In the genomic region with DNA sequence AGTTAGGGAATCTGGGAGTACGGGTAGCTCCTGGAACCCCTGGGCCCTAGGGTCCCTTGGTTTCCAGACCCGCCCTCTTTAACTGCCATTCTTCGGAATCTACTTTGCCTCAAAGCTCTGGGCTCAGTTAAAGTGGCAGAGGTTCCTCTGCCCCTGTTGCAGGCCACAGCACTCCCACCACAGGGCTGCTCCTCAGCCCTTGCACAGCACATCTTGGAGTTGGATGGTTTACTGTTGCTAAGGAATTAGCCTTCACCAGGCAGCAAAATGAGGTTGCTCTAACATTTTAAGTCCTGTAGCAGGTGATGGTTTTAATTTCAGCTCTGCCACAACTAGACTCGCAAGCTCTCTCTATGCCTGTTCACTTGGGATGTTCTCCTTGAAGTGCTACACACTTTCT, we compare ENCODE assay signal across 8 mouse cellular contexts. TPM values are rescaled to one million over a fixed set of nuclear protein-coding genes. Genes with fewer than 3 reads are reported as not detected.
DNase-seq lines count a peak whose midpoint lies in the region; ATAC-seq lines count a peak whose summit lies in the region.

A gene (minus strand): TSS at position 101 of the 400 bp plus-strand sequence.

- no peaks in the 10 kb centered on the region for H3K27me3 ChIP-seq in kidney, embryonic 14.5 days (ENCODE audit: control insufficient read depth, insufficient read depth, low read length)
- H3K27me3 ChIP-seq in megakaryocyte, embryonic 14.5 days (replicated peaks), result no peaks in the 10 kb centered on the region

- H3K4me1 ChIP-seq in kidney, embryonic 14.5 days (ENCODE audit: control insufficient read depth, insufficient read depth, low read length), result peaks cover 15% of the 10 kb centered on the region
- H3K4me1 ChIP-seq in megakaryocyte, embryonic 14.5 days, result peaks cover 85% of the 10 kb centered on the region

- H3K9ac ChIP-seq in kidney, embryonic 14.5 days (ENCODE audit: low read depth, low read length), result no peak within 1 kb of the TSS

- H3K9me3 ChIP-seq in kidney, embryonic 14.5 days (ENCODE audit: control insufficient read depth, low read length), result no peaks in the 10 kb centered on the region
- H3K9me3 ChIP-seq in megakaryocyte, embryonic 14.5 days, result no peaks in the 10 kb centered on the region

- H3K4me3 ChIP-seq in kidney, embryonic 14.5 days (ENCODE audit: low read length), result no peak within 1 kb of the TSS
- H3K4me3 ChIP-seq in megakaryocyte, embryonic 14.5 days (replicated peaks), result peak within 1 kb of the TSS; percentile 74

- no peak within 1 kb of the TSS for H3K27ac ChIP-seq in kidney, embryonic 14.5 days (ENCODE audit: low read depth, low read length)

- H3K4me2 ChIP-seq in kidney, embryonic 14.5 days (replicated peaks; ENCODE audit: low read depth, low read length), result no peak within 1 kb of the TSS

- no peak for DNase-seq in kidney, adult 11 months
- DNase-seq in adrenal gland, postnatal 14 days, result no peak
- no peak for DNase-seq in gastrocnemius, postnatal 10 days
- DNase-seq in urinary bladder, postnatal 36 days (ENCODE audit: low spot score in 2 of 2), result no peak
- DNase-seq in embryo, embryonic 10 days (ENCODE audit: low spot score), result no peak

- no peak for ATAC-seq in kidney, embryonic 14.5 days (ENCODE audit: low FRiP score, low TSS enrichment)
- ATAC-seq in inflammation-experienced regulatory T-cells, adult 6 months, result no peak

- WGBS in kidney, embryonic 14.5 days, result 62% methylated on average over 4 of the region's 4 CpGs

- H3K36me3 ChIP-seq in kidney, embryonic 14.5 days (ENCODE audit: control insufficient read depth, insufficient read depth, low read length), result no peaks in the 10 kb centered on the region
- H3K36me3 ChIP-seq in megakaryocyte, embryonic 14.5 days (replicated peaks; ENCODE audit: low read length), result no peaks in the 10 kb centered on the region

RNA-seq across cellular contexts. Expression of the gene that starts here (rescaled TPM):
- polyA plus RNA-seq in kidney, embryonic 14.5 days (2014; fragmentation: Nextera tagmentation; extraction: Ambion mirVana), result 134 and 147 TPM in 2 replicates
- total RNA-seq in adrenal gland, postnatal 14 days (2021), result 79.8 and 92.0 TPM in 2 replicates
- total RNA-seq in gastrocnemius, postnatal 10 days (2021), result 10 to 100 TPM; 52.3 to 53.6 TPM
- polyA plus RNA-seq in inflammation-experienced regulatory T-cells, adult 6 months (2017; shearing (Covaris generic)), result 10 to 100 TPM; 28.7 to 35.5 (median 34.6) TPM
- polyA plus RNA-seq in megakaryocyte, embryonic 14.5 days (2012; ENCODE audit: insufficient read depth, low replicate concordance), result 58.4 and 65.2 TPM in 2 replicates
